Mouse (Mus musculus) limb, embryonic 14.5 days (tissue): ENCODE measurements around the gene Tex35. TPM values are rescaled to one million over a fixed set of nuclear protein-coding genes. Genes with fewer than 3 reads are reported as not detected.

ENCODE experiments used
- ATAC-seq: fragments of 200-750 bp; cut with Nextera tagmentation; 2 replicates; pipeline ENCODE4 v1.8.0; 2017; ENCODE audit warnings: low read depth, moderate number of reproducible peaks, moderate TSS enrichment; ENCODE audit not compliant: low FRiP score
- DNase-seq: peaks from one replicate; pipeline ENCODE4 v3.0.0-alpha.2; 2015; ENCODE audit warnings: low spot score
- H3K27ac ChIP-seq: fragments of 300-500 bp; sonication (generic); replicated peaks from 2 replicates; pipeline ENCODE4 v1.5.1; 2014; ENCODE audit warnings: low read depth, mild to moderate bottlenecking, low read length, moderate library complexity, mixed read lengths
- H3K27me3 ChIP-seq: fragments of 300-500 bp; sonication (generic); 2 replicates; pipeline ENCODE4 v1.6.1; 2014; ENCODE audit warnings: low read length, mixed read lengths; ENCODE audit not compliant: control insufficient read depth, insufficient read depth
- H3K36me3 ChIP-seq: fragments of 300-500 bp; sonication (generic); 2 replicates; pipeline ENCODE4 v1.6.1; 2014; ENCODE audit warnings: mild to moderate bottlenecking, low read length, moderate library complexity, mixed read lengths; ENCODE audit not compliant: control insufficient read depth, insufficient read depth
- H3K4me1 ChIP-seq: fragments of 300-500 bp; sonication (generic); 2 replicates; pipeline ENCODE4 v1.6.1; 2014; ENCODE audit warnings: antibody characterized with exemption, low read length, mixed read lengths; ENCODE audit not compliant: control insufficient read depth, insufficient read depth
- H3K4me2 ChIP-seq: fragments of 300-500 bp; sonication (generic); replicated peaks from 2 replicates; pipeline ENCODE4 v1.6.1; 2014; ENCODE audit warnings: low read depth, mild to moderate bottlenecking, low read length, moderate library complexity; ENCODE audit not compliant: severe bottlenecking
- H3K4me3 ChIP-seq: fragments of 300-500 bp; sonication (generic); replicated peaks from 2 replicates; pipeline ENCODE4 v1.5.1; 2014; ENCODE audit warnings: low read length
- H3K9ac ChIP-seq: fragments of 300-500 bp; sonication (generic); 2 replicates; pipeline ENCODE4 v1.6.1; 2014; ENCODE audit warnings: mild to moderate bottlenecking, low read depth, low read length, moderate library complexity; ENCODE audit not compliant: severe bottlenecking
- H3K9me3 ChIP-seq: fragments of 300-500 bp; sonication (generic); 2 replicates; pipeline ENCODE4 v1.6.1; 2016; ENCODE audit warnings: low read length; ENCODE audit not compliant: control insufficient read depth
- POLR2A ChIP-seq: fragments of 200-500 bp; IDR thresholded peaks from 2 replicates; pipeline ENCODE4 v1.8.0; 2012; ENCODE audit warnings: inconsistent platforms, mild to moderate bottlenecking, moderate library complexity, borderline replicate concordance; ENCODE audit not compliant: insufficient read depth, insufficient read length; ENCODE audit errors: extremely low read depth
- WGBS: fragments of 180-500 bp; shearing (Covaris S2); extraction: QIAGEN DNeasy Blood & Tissue Kit; methylation state at CpG from one replicate; pipeline ENCODE4 v1.1.7; 2014; 5-methylcytosine and 5-hydroxymethylcytosine counted together
- polyA plus RNA-seq, 2 experiments: library from polyadenylated mRNA; depleted of rRNA in 1 of 2; stranded (reverse) in 1 of 2; unstranded in 1 of 2; fragments of >200 nt; fragmentation: Nextera tagmentation in 1 of 2; extraction: Ambion mirVana in 1 of 2; gene quantifications; 2 replicates each; pipeline versions ENCODE4 v1.2.1 to v1.2.3; 2012 to 2014

The Tex35 gene
- polyA plus RNA-seq, 2 experiments, result not detected

GRCm38 (mm10) chr1:157054659-157055058 lies 53.8 kb downstream of the Tex35 start:
- no peak overlapping the region for H3K4me3 ChIP-seq
- no peak for TF ChIP-seq POLR2A
- H3K4me1 ChIP-seq, result 0 out of 2 replicates have a peak, but pooled peaks cover 5% of the 10 kb centered on the region
- H3K27me3 ChIP-seq, result no peaks in the 10 kb centered on the region
- ATAC-seq, result no peak
- WGBS, result 76% methylated on average over 7 of the region's 7 CpGs
- H3K27ac ChIP-seq, result no peak overlapping the region
- no peak for DNase-seq
- no peaks in the 10 kb centered on the region for H3K36me3 ChIP-seq
- H3K9ac ChIP-seq, result no peak overlapping the region
- H3K4me2 ChIP-seq, result no peak overlapping the region
- H3K9me3 ChIP-seq, result no peaks in the 10 kb centered on the region

- Histone ChIP-seq H3K9ac (no peak overlapping the region), H3K4me3 (no peak overlapping the region), H3K4me1 (peaks cover 26% of the 10 kb centered on the region), H3K27me3 (no peaks in the 10 kb centered on the region), H3K9me3 (no peaks in the 10 kb centered on the region), H3K36me3 (no peaks in the 10 kb centered on the region), H3K4me2 (no peak overlapping the region), H3K27ac (no peak overlapping the region)
- 88% methylated on average over 2 of the region's 2 CpGs for WGBS
- DNase-seq (no peak), ATAC-seq (no peak)
- TF ChIP-seq POLR2A, result no peak
These were observed 58.6 kb downstream of the Tex35 start for GRCm38 (mm10) chr1:157049886-157050285.

Other genes with a start within 250 kb of the Tex35 start
- gene Ralgps2, start 169.1 kb downstream of the Tex35 start, polyA plus RNA-seq (2012; rRNA removed), result 20.9 and 33.6 TPM in 2 replicates
- 63.7 and 73.8 TPM in 2 replicates for gene Ralgps2, start 169.1 kb downstream of the Tex35 start, polyA plus RNA-seq (2014; fragmentation: Nextera tagmentation; extraction: Ambion mirVana)